ENCODE assay signal across 10 mouse cellular contexts in genomic region chr2:71867480-71867879, GRCm38 (mm10). TPM values are rescaled to one million over a fixed set of nuclear protein-coding genes. Genes with fewer than 3 reads are reported as not detected.
DNase-seq lines count a peak whose midpoint lies in the region; ATAC-seq and TF ChIP-seq lines count a peak whose summit lies in the region.
"Had no signal": no experiment of that assay in that cellular context is flagged by ENCODE, and none has a peak within 500 bp of the region (broad histone marks: within the 10 kb centered on the region; RNA-seq: fewer than 3 reads in every experiment).

No protein-coding gene starts in this region.

- H3K4me2 ChIP-seq in heart, embryonic 16.5 days (ENCODE audit: low read depth, low read length): no peak overlapping the region
- H3K4me2 ChIP-seq: neural tube, embryonic 15.5 days had no signal

- TF ChIP-seq CTCF in left cerebral cortex, adult 2 months (IDR thresholded peaks at IDR 0.05): no peak

- no peak overlapping the region for H3K9ac ChIP-seq in heart, embryonic 16.5 days (ENCODE audit: low read length)
- H3K9ac ChIP-seq: neural tube, embryonic 15.5 days had no signal

- no peaks in the 10 kb centered on the region for H3K9me3 ChIP-seq in heart, embryonic 16.5 days (replicated peaks; ENCODE audit: control insufficient read depth, low read length)
- H3K9me3 ChIP-seq: neural tube, embryonic 15.5 days had no signal

- intact Hi-C loops in left cerebral cortex, adult 2 months (cut with DNase I): no loop called here
- intact Hi-C loops in left cerebral cortex, postnatal 10 days (cut with DNase I): no loop called here

- WGBS in heart, embryonic 16.5 days: 19% methylated on average over 5 of the region's 5 CpGs

- H3K4me3 ChIP-seq in left cerebral cortex, adult 2 months: no peak overlapping the region
- H3K4me3 ChIP-seq in heart, embryonic 16.5 days (ENCODE audit: low read length): no peak overlapping the region
- H3K4me3 ChIP-seq: neural tube, embryonic 15.5 days had no signal

- no peaks in the 10 kb centered on the region for H3K27me3 ChIP-seq in heart, embryonic 16.5 days (ENCODE audit: control insufficient read depth, insufficient read depth, low read length)
- H3K27me3 ChIP-seq: neural tube, embryonic 15.5 days had no signal

- no peaks in the 10 kb centered on the region for H3K36me3 ChIP-seq in heart, embryonic 16.5 days (ENCODE audit: control insufficient read depth, insufficient read depth)
- H3K36me3 ChIP-seq: neural tube, embryonic 15.5 days had no signal

- peaks cover 6% of the 10 kb centered on the region for H3K4me1 ChIP-seq in heart, embryonic 16.5 days (ENCODE audit: control insufficient read depth, insufficient read depth, low read length)

- DNase-seq in left cerebral cortex, adult 2 months (ENCODE audit: extremely low spot score in 1 of 2, low spot score in 2 of 2): no peak
- no peak for DNase-seq in left cerebral cortex, postnatal 10 days (ENCODE audit: extremely low spot score in 1 of 2, low spot score in 2 of 2)
- DNase-seq in adipocyte (ENCODE audit: low spot score): peak; percentile 19
- DNase-seq in kidney, postnatal 25 days: peak; percentile 61 to 85
- DNase-seq in testis, postnatal 14 days (ENCODE audit: low spot score): no peak
- no peak for DNase-seq in right cerebral cortex, postnatal 4 days
- DNase-seq in cerebellum, adult 8-10 months: no peak
- DNase-seq: adrenal gland, adult 8-10 months had no signal

- peak overlapping the region; percentile 71 for H3K27ac ChIP-seq in left cerebral cortex, adult 2 months
- H3K27ac ChIP-seq in heart, embryonic 16.5 days (ENCODE audit: low read length): peak overlapping the region; percentile 58
- H3K27ac ChIP-seq: neural tube, embryonic 15.5 days had no signal

- peak; percentile 23; the same call in 1 of the 2 replicates for ATAC-seq in heart, embryonic 16.5 days (replicated peaks; ENCODE audit: extremely low read depth, insufficient read depth, low FRiP score)

RNA-seq across cellular contexts. Expression of gene Pdk1, which starts 5.5 kb away (rescaled TPM):
- 10 to 100 TPM; 42.4 to 51.1 TPM for total RNA-seq in left cerebral cortex, adult 2 months (2021)
- total RNA-seq in left cerebral cortex, postnatal 10 days (2021): 10 to 100 TPM; 31.8 to 34.8 TPM
- polyA plus RNA-seq in heart, embryonic 16.5 days (2015; fragmentation: Nextera tagmentation; extraction: Ambion mirVana): 112 and 118 TPM in 2 replicates

Comparison
In these comparisons a context has a peak if more than half of its experiments do, and no peak if none do; other contexts are left out.
1. DNase-seq: peak in adipocyte (single experiment) and kidney, postnatal 25 days (2 of 2); none in left cerebral cortex, adult 2 months (0 of 2), left cerebral cortex, postnatal 10 days (0 of 2), testis, postnatal 14 days (single experiment), right cerebral cortex, postnatal 4 days (single experiment) and cerebellum, adult 8-10 months (single experiment).